Mouse (Mus musculus): Measurements from ENCODE around the gene Sec24a. TPM values are rescaled to one million over a fixed set of nuclear protein-coding genes. Genes with fewer than 3 reads are reported as not detected.
A peak's percentile ranks its signal among the peaks of the same experiment; 100 is the strongest.
"Not testable (repeated sequence)": the region's sequence is repeated elsewhere in the genome, so short reads cannot be mapped to it uniquely, and the experiment has no call there.

Sec24a gene
- polyA plus RNA-seq, 1 experiment from 2014 or later: 8.8 TPM

GRCm38 (mm10) chr11:51681324-51681975 is 82.0 kb downstream of the Sec24a start:
- WGBS: 28% methylated on average over 13 of the region's 13 CpGs
- Histone ChIP-seq H3K9ac (no peak overlapping the region), H3K4me1 (replicated peaks) (peaks cover 4% of the 10 kb centered on the region), H3K4me3 (peak overlapping the region; percentile 25), H3K36me3 (peaks cover 6% of the 10 kb centered on the region; the same call in 1 of the 2 replicates), H3K27me3 (no peaks in the 10 kb centered on the region), H3K4me2 (peak overlapping the region; percentile 51), H3K9me3 (replicated peaks) (no peaks in the 10 kb centered on the region), H3K27ac (no peak overlapping the region)
- no peak for ATAC-seq (replicated peaks; ENCODE audit: insufficient number of reproducible peaks, insufficient read depth, low FRiP score, low read depth)

GRCm38 (mm10) chr11:51679466-51679865 is 84.0 kb downstream of the Sec24a start:
- H3K4me1 ChIP-seq (replicated peaks): peaks cover 4% of the 10 kb centered on the region

GRCm38 (mm10) chr11:51677737-51678418 is 85.6 kb downstream of the Sec24a start:
- Histone ChIP-seq H3K4me1 (replicated peaks) (peaks cover 4% of the 10 kb centered on the region), H3K36me3 (no peaks in the 10 kb centered on the region), H3K9me3 (replicated peaks) (no peaks in the 10 kb centered on the region), H3K9ac (no peak overlapping the region), H3K4me2 (no peak overlapping the region), H3K4me3 (no peak overlapping the region), H3K27ac (no peak overlapping the region), H3K27me3 (no peaks in the 10 kb centered on the region)
- 64% methylated on average over 6 of the region's 6 CpGs for WGBS
- no peak for ATAC-seq (replicated peaks; ENCODE audit: insufficient number of reproducible peaks, insufficient read depth, low FRiP score, low read depth)

More at GRCm38 (mm10) chr11:51679466-51679865, 84.0 kb downstream of the Sec24a start:
- WGBS: 68% methylated on average over 3 of the region's 3 CpGs
- Histone ChIP-seq H3K4me2 (no peak overlapping the region), H3K27ac (no peak overlapping the region), H3K9ac (no peak overlapping the region), H3K9me3 (replicated peaks) (no peaks in the 10 kb centered on the region), H3K27me3 (no peaks in the 10 kb centered on the region), H3K36me3 (no peaks in the 10 kb centered on the region), H3K4me3 (no peak overlapping the region)
- ATAC-seq (replicated peaks; ENCODE audit: insufficient number of reproducible peaks, insufficient read depth, low FRiP score, low read depth): no peak

- H3K4me3 ChIP-seq: no peak overlapping the region
- H3K27ac ChIP-seq: no peak overlapping the region
- H3K4me2 ChIP-seq: no peak overlapping the region
- H3K9me3 ChIP-seq (replicated peaks): no peaks in the 10 kb centered on the region
- 66% methylated on average over 5 of the region's 5 CpGs for WGBS
- H3K27me3 ChIP-seq: no peaks in the 10 kb centered on the region
- H3K36me3 ChIP-seq: no peaks in the 10 kb centered on the region
- no peaks in the 10 kb centered on the region for H3K4me1 ChIP-seq (replicated peaks)
- no peak for ATAC-seq (replicated peaks; ENCODE audit: insufficient number of reproducible peaks, insufficient read depth, low FRiP score, low read depth)
- H3K9ac ChIP-seq: no peak overlapping the region
These were observed 88.0 kb downstream of the Sec24a start for GRCm38 (mm10) chr11:51675386-51675785.

- 84% methylated on average over 9 of the region's 9 CpGs for WGBS
- no peak for ATAC-seq (replicated peaks; ENCODE audit: insufficient number of reproducible peaks, insufficient read depth, low FRiP score, low read depth)
- Histone ChIP-seq H3K4me3 (no peak overlapping the region), H3K27ac (no peak overlapping the region), H3K9me3 (replicated peaks) (no peaks in the 10 kb centered on the region), H3K27me3 (no peaks in the 10 kb centered on the region), H3K4me2 (no peak overlapping the region), H3K9ac (no peak overlapping the region), H3K36me3 (no peaks in the 10 kb centered on the region), H3K4me1 (replicated peaks) (no peaks in the 10 kb centered on the region)
These were observed 90.1 kb downstream of the Sec24a start for GRCm38 (mm10) chr11:51673291-51673690.

GRCm38 (mm10) chr11:51671376-51671775 is 92.1 kb downstream of the Sec24a start:
- Histone ChIP-seq H3K36me3 (no peaks in the 10 kb centered on the region), H3K4me3 (no peak overlapping the region), H3K9me3 (replicated peaks) (no peaks in the 10 kb centered on the region), H3K4me1 (replicated peaks) (no peaks in the 10 kb centered on the region), H3K27me3 (no peaks in the 10 kb centered on the region), H3K9ac (no peak overlapping the region), H3K27ac (no peak overlapping the region), H3K4me2 (no peak overlapping the region)
- WGBS: 56% methylated on average over 2 of the region's 2 CpGs
- ATAC-seq (replicated peaks; ENCODE audit: insufficient number of reproducible peaks, insufficient read depth, low FRiP score, low read depth): no peak

GRCm38 (mm10) chr11:51670846-51671245 is 92.6 kb downstream of the Sec24a start:
- H3K9me3 ChIP-seq (replicated peaks): no peaks in the 10 kb centered on the region
- WGBS: 87% methylated on average over 7 of the region's 7 CpGs
- H3K27ac ChIP-seq: no peak overlapping the region
- ATAC-seq (replicated peaks; ENCODE audit: insufficient number of reproducible peaks, insufficient read depth, low FRiP score, low read depth): no peak
- H3K27me3 ChIP-seq: no peaks in the 10 kb centered on the region
- H3K36me3 ChIP-seq: no peaks in the 10 kb centered on the region
- no peaks in the 10 kb centered on the region for H3K4me1 ChIP-seq (replicated peaks)
- H3K9ac ChIP-seq: no peak overlapping the region
- H3K4me2 ChIP-seq: no peak overlapping the region
- H3K4me3 ChIP-seq: no peak overlapping the region

GRCm38 (mm10) chr11:51664747-51665146 is 98.7 kb downstream of the Sec24a start:
- H3K9ac ChIP-seq; H3K4me2 ChIP-seq; H3K27me3 ChIP-seq; H3K9me3 ChIP-seq (replicated peaks); H3K4me3 ChIP-seq; ATAC-seq (replicated peaks; ENCODE audit: insufficient number of reproducible peaks, insufficient read depth, low FRiP score, low read depth); H3K36me3 ChIP-seq; H3K4me1 ChIP-seq (replicated peaks); H3K27ac ChIP-seq: not testable (repeated sequence)
- 91% methylated on average over 7 of the region's 7 CpGs for whole genome bisulfite sequencing

GRCm38 (mm10) chr11:51662632-51663031 is 100.8 kb downstream of the Sec24a start:
- Histone ChIP-seq H3K36me3 (no peaks in the 10 kb centered on the region), H3K27ac (no peak overlapping the region), H3K9me3 (replicated peaks) (no peaks in the 10 kb centered on the region), H3K4me1 (replicated peaks) (peaks cover 8% of the 10 kb centered on the region), H3K4me2 (no peak overlapping the region), H3K27me3 (no peaks in the 10 kb centered on the region), H3K9ac (no peak overlapping the region), H3K4me3 (no peak overlapping the region)
- WGBS: 73% methylated on average over 7 of the region's 7 CpGs
- ATAC-seq (replicated peaks; ENCODE audit: insufficient number of reproducible peaks, insufficient read depth, low FRiP score, low read depth): no peak

GRCm38 (mm10) chr11:51661867-51662365 is 101.5 kb downstream of the Sec24a start:
- ATAC-seq (replicated peaks; ENCODE audit: insufficient number of reproducible peaks, insufficient read depth, low FRiP score, low read depth): no peak
- WGBS: 82% methylated on average over 16 of the region's 16 CpGs

GRCm38 (mm10) chr11:51658705-51659104 is 104.7 kb downstream of the Sec24a start:
- H3K27ac ChIP-seq: no peak overlapping the region
- H3K4me2 ChIP-seq: no peak overlapping the region
- WGBS: 43% methylated on average over 6 of the region's 6 CpGs
- peaks cover 8% of the 10 kb centered on the region for H3K4me1 ChIP-seq (replicated peaks)
- no peak overlapping the region for H3K4me3 ChIP-seq
- no peaks in the 10 kb centered on the region for H3K36me3 ChIP-seq
- H3K9ac ChIP-seq: no peak overlapping the region
- no peaks in the 10 kb centered on the region for H3K9me3 ChIP-seq (replicated peaks)
- ATAC-seq (replicated peaks; ENCODE audit: insufficient number of reproducible peaks, insufficient read depth, low FRiP score, low read depth): 0 out of 2 replicates have a peak, but pooled peaks have one; percentile 21
- no peaks in the 10 kb centered on the region for H3K27me3 ChIP-seq

More at GRCm38 (mm10) chr11:51661867-51662365, 101.5 kb downstream of the Sec24a start:
- Histone ChIP-seq H3K9ac (no peak overlapping the region), H3K4me1 (replicated peaks) (peaks cover 8% of the 10 kb centered on the region), H3K36me3 (no peaks in the 10 kb centered on the region), H3K27me3 (no peaks in the 10 kb centered on the region), H3K4me3 (no peak overlapping the region), H3K4me2 (no peak overlapping the region), H3K27ac (no peak overlapping the region), H3K9me3 (replicated peaks) (no peaks in the 10 kb centered on the region)

Measured in heart, embryonic 15.5 days (tissue).